Mouse (Mus musculus): Measurements from ENCODE around the gene Top3b. TPM values are rescaled to one million over a fixed set of nuclear protein-coding genes. Genes with fewer than 3 reads are reported as not detected.
"Not testable (repeated sequence)": the region's sequence is repeated elsewhere in the genome, so short reads cannot be mapped to it uniquely, and the experiment has no call there.

Gene Top3b
- polyA plus RNA-seq, 2 experiments = 22.5 to 25.4 TPM

DNA sequence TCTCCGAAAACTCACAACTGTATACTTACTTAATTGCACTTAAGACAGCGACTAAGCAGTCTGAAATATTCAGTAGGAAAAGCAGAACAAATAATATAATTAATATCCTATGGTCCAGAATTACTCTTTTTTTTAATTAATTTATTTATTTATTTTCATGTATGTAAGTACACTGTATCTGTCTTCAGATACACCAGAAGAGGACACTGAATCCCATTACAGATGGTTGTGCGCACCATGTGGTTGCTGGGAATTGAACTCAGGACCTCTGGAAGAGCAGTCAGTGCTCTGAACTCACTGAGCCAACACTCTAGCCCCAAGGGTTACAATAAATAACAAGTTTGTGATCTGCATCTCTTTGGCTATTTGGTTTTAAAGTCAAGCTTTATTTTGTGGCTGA lies 40.9 kb upstream of the Top3b start:
- H3K4me1 ChIP-seq (replicated peaks; ENCODE audit: control insufficient read depth in 2 of 2, insufficient read depth in 2 of 2, low read length in 1 of 2) = no peaks in the 10 kb centered on the region
- no peak for ATAC-seq (ENCODE audit: insufficient read depth)
- no peaks in the 10 kb centered on the region for H3K9me3 ChIP-seq (ENCODE audit: control insufficient read depth, low read length)
- 72% methylated on average over 3 of the region's 3 CpGs for WGBS (ENCODE audit: insufficient replicate concordance)
- no peaks in the 10 kb centered on the region for H3K27me3 ChIP-seq (ENCODE audit: control insufficient read depth, insufficient read depth, low read length)
- no peak for TF ChIP-seq EP300 (IDR thresholded peaks at IDR 0.05; ENCODE audit: low read depth)
- TF ChIP-seq CTCF (IDR thresholded peaks at IDR 0.05; ENCODE audit: low read depth) = no peak
- H3K4me2 ChIP-seq (ENCODE audit: low read depth) = peak overlapping the region; percentile 54
- H3K27ac ChIP-seq = no peak overlapping the region
- H3K4me3 ChIP-seq (ENCODE audit: insufficient read depth in 1 of 2, low read depth in 2 of 2, low read length in 2 of 2) = no peak overlapping the region; a peak in 1 of 4 replicates
- DNase-seq (ENCODE audit: low read depth in 3 of 3, low spot score in 3 of 3) = no peak
- H3K9ac ChIP-seq (replicated peaks) = no peak overlapping the region
- H3K36me3 ChIP-seq (replicated peaks; ENCODE audit: control insufficient read depth, insufficient read depth, low read depth) = no peaks in the 10 kb centered on the region

DNA sequence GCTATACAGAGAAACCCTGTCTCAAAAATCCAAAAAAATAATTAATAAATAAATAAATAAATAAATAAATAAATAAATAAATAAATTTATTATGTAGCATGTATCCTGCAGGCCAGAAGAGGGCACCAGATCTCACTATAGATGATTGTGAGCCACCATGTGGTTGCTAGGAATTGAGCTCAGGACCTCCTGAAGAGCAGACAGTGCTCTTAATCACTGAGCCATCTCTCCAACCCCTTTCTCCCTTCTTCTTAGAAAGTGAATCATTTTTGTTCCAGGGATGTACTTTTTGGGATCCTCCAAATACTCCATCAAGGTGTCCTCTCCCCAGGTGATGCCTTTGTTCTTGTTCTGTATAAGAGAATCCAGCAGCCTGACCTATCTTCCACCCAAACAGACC lies 21.3 kb upstream of the Top3b start:
- Histone ChIP-seq H3K4me1 (replicated peaks; ENCODE audit: control insufficient read depth in 2 of 2, insufficient read depth in 2 of 2, low read length in 1 of 2) (no peaks in the 10 kb centered on the region), H3K27ac (no peak overlapping the region), H3K9me3 (ENCODE audit: control insufficient read depth, low read length) (no peaks in the 10 kb centered on the region), H3K27me3 (ENCODE audit: control insufficient read depth, insufficient read depth, low read length) (no peaks in the 10 kb centered on the region), H3K4me2 (ENCODE audit: low read depth) (no peak overlapping the region), H3K9ac (replicated peaks) (no peak overlapping the region), H3K36me3 (replicated peaks; ENCODE audit: control insufficient read depth, insufficient read depth, low read depth) (no peaks in the 10 kb centered on the region), H3K4me3 (ENCODE audit: insufficient read depth in 1 of 2, low read depth in 2 of 2, low read length in 2 of 2) (no peak overlapping the region)
- DNase-seq (ENCODE audit: low read depth in 3 of 3, low spot score in 3 of 3) (no peak), ATAC-seq (ENCODE audit: insufficient read depth) (no peak)
- TF ChIP-seq CTCF (IDR thresholded peaks at IDR 0.05; ENCODE audit: low read depth) = no peak

DNA sequence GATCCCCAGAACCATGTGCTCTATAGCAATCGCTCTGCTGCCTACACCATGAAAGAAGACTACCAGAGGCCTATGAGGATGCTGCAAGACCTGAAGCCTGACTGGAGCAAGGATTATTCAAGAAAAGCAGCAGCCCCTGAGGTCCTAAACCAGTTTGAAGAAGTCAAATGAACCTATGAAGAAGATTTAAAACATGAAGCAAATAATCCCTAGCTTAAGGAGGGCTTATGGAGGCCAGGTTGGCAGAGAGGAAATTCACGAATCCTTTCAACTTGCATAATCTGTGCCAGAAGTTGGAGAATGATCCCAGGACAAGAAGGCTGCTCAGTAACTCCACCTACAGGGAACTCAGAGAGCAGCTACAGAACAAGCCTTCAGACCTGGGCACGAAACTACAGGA lies 18.1 kb upstream of the Top3b start:
- Histone ChIP-seq H3K27ac (no peak overlapping the region), H3K36me3 (replicated peaks; ENCODE audit: control insufficient read depth, insufficient read depth, low read depth) (no peaks in the 10 kb centered on the region), H3K9ac (replicated peaks) (no peak overlapping the region), H3K4me3 (ENCODE audit: insufficient read depth in 1 of 2, low read depth in 2 of 2, low read length in 2 of 2) (no peak overlapping the region), H3K4me2 (ENCODE audit: low read depth) (no peak overlapping the region), H3K9me3 (ENCODE audit: control insufficient read depth, low read length) (no peaks in the 10 kb centered on the region), H3K4me1 (replicated peaks; ENCODE audit: control insufficient read depth in 2 of 2, insufficient read depth in 2 of 2, low read length in 1 of 2) (no peaks in the 10 kb centered on the region), H3K27me3 (ENCODE audit: control insufficient read depth, insufficient read depth, low read length) (no peaks in the 10 kb centered on the region)
- no peak for ATAC-seq (ENCODE audit: insufficient read depth)
- WGBS (ENCODE audit: insufficient replicate concordance) = 58% methylated on average over 3 of the region's 3 CpGs
- TF ChIP-seq EP300 (IDR thresholded peaks at IDR 0.05; ENCODE audit: low read depth) = no peak
- TF ChIP-seq CTCF (IDR thresholded peaks at IDR 0.05; ENCODE audit: low read depth) = no peak
- DNase-seq (ENCODE audit: low read depth in 3 of 3, low spot score in 3 of 3) = no peak

DNA sequence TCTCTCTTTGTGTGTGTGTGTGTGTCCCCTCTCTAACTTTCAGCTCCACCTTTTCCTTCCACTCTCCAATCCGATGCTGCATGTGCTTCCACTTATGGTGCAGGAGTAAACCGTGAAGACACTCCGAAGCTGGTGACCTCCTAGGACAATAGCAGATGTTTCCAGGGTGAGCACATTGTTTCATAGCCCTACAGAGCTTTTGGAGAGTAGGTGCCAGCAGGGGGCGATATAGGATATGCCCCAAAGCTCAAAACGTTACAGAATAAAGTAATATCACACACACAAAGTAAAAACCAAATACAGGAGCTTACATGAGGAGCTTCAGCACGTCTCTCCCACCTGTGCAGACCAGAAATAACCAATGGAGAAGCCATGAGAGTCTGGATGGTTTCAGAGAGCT lies 15.7 kb upstream of the Top3b start:
- no peaks in the 10 kb centered on the region for H3K36me3 ChIP-seq (replicated peaks; ENCODE audit: control insufficient read depth, insufficient read depth, low read depth)
- no peak for ATAC-seq (ENCODE audit: insufficient read depth)
- no peak overlapping the region for H3K4me2 ChIP-seq (ENCODE audit: low read depth)
- H3K4me1 ChIP-seq (replicated peaks; ENCODE audit: control insufficient read depth in 2 of 2, insufficient read depth in 2 of 2, low read length in 1 of 2) = no peaks in the 10 kb centered on the region
- no peak overlapping the region for H3K4me3 ChIP-seq (ENCODE audit: insufficient read depth in 1 of 2, low read depth in 2 of 2, low read length in 2 of 2)
- peak in 2 of 3 experiments; percentile 28 to 33 for DNase-seq (ENCODE audit: low read depth in 3 of 3, low spot score in 3 of 3)
- H3K27me3 ChIP-seq (ENCODE audit: control insufficient read depth, insufficient read depth, low read length) = no peaks in the 10 kb centered on the region
- no peak overlapping the region for H3K27ac ChIP-seq
- no peaks in the 10 kb centered on the region for H3K9me3 ChIP-seq (ENCODE audit: control insufficient read depth, low read length)
- WGBS (ENCODE audit: insufficient replicate concordance) = 10% methylated on average over 6 of the region's 6 CpGs
- TF ChIP-seq EP300 (IDR thresholded peaks at IDR 0.05; ENCODE audit: low read depth) (no peak), CTCF (IDR thresholded peaks at IDR 0.05; ENCODE audit: low read depth) (peak; percentile 67)
- no peak overlapping the region for H3K9ac ChIP-seq (replicated peaks)

DNA sequence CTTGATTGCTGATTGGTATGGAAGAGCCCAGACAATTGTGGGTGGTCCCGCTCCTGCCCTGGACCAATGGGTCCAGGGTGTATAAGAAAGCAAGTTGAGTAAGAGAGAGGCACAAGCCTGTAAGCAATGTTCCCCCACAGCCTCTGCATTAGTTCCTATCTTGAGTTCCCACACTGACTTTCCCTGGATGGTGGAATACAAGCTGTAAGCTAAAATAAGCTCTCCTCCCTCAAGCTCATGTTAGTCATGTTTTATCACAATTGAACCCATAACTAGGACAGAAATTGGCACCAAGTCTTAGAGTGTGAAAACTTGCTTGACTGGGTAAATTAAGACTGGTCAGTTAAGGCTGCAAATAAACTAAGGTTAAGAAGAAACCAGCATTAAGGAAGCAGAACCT lies 15.0 kb upstream of the Top3b start:
- no peak for TF ChIP-seq EP300 (IDR thresholded peaks at IDR 0.05; ENCODE audit: low read depth)
- TF ChIP-seq CTCF (IDR thresholded peaks at IDR 0.05; ENCODE audit: low read depth) = no peak
- Histone ChIP-seq H3K4me1 (replicated peaks; ENCODE audit: control insufficient read depth in 2 of 2, insufficient read depth in 2 of 2, low read length in 1 of 2) (no peaks in the 10 kb centered on the region), H3K27me3 (ENCODE audit: control insufficient read depth, insufficient read depth, low read length) (no peaks in the 10 kb centered on the region), H3K9ac (replicated peaks) (no peak overlapping the region), H3K27ac (no peak overlapping the region), H3K4me3 (ENCODE audit: insufficient read depth in 1 of 2, low read depth in 2 of 2, low read length in 2 of 2) (no peak overlapping the region), H3K36me3 (replicated peaks; ENCODE audit: control insufficient read depth, insufficient read depth, low read depth) (no peaks in the 10 kb centered on the region), H3K9me3 (ENCODE audit: control insufficient read depth, low read length) (no peaks in the 10 kb centered on the region), H3K4me2 (ENCODE audit: low read depth) (no peak overlapping the region)
- 72% methylated on average over 1 of the region's 1 CpGs for WGBS (ENCODE audit: insufficient replicate concordance)
- ATAC-seq (ENCODE audit: insufficient read depth) (no peak), DNase-seq (ENCODE audit: low read depth in 3 of 3, low spot score in 3 of 3) (no peak)

DNA sequence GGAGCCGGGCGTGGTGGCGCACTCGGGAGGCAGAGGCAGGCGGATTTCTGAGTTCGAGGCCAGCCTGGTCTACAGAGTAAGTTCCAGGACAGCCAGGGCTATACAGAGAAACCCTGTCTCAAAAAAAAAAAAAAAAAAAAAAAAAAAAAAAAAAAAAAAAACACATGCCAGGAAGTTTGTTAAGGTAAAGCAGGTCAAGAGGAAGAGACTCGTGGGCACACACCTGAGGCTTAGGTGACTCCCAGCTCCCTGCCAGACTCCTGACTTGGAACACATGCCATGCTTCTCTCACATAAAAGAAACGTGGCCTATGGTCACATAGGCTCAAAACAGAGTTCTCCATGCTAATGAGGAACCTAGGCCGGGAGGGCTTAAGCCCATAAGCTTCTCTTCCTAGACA lies 14.5 kb upstream of the Top3b start:
- not testable (repeated sequence) for H3K27me3 ChIP-seq (ENCODE audit: control insufficient read depth, insufficient read depth, low read length); H3K4me1 ChIP-seq (replicated peaks; ENCODE audit: control insufficient read depth in 2 of 2, insufficient read depth in 2 of 2, low read length in 1 of 2); H3K9ac ChIP-seq (replicated peaks); ATAC-seq (ENCODE audit: insufficient read depth); H3K27ac ChIP-seq; H3K4me3 ChIP-seq (ENCODE audit: insufficient read depth in 1 of 2, low read depth in 2 of 2, low read length in 2 of 2); DNase-seq (ENCODE audit: low read depth in 3 of 3, low spot score in 3 of 3); H3K36me3 ChIP-seq (replicated peaks; ENCODE audit: control insufficient read depth, insufficient read depth, low read depth); H3K9me3 ChIP-seq (ENCODE audit: control insufficient read depth, low read length); H3K4me2 ChIP-seq (ENCODE audit: low read depth)
- 65% methylated on average over 9 of the region's 9 CpGs for WGBS (ENCODE audit: insufficient replicate concordance)

Data from liver, embryonic 14.5 days (tissue).